Mouse (Mus musculus): ENCODE data around the gene Comtd1. TPM values are rescaled to one million over a fixed set of nuclear protein-coding genes. Genes with fewer than 3 reads are reported as not detected.
A peak's percentile ranks its signal among the peaks of the same experiment; 100 is the strongest.

Gene Comtd1
- 47.4 and 47.6 TPM in 2 replicates for polyA plus RNA-seq (2014; fragmentation: Nextera tagmentation; extraction: Ambion mirVana)

GRCm38 (mm10) chr14:21848166-21849154 is at the start of gene Comtd1:
Gene Comtd1 (minus strand): TSS chr14:21848977.
- peak; percentile 91 for ATAC-seq (replicated peaks; ENCODE audit: low FRiP score, low TSS enrichment, low read depth)
- Histone ChIP-seq H3K4me3 (ENCODE audit: low read depth, low read length) (peak within 1 kb of the TSS; percentile 56), H3K4me1 (replicated peaks; ENCODE audit: control insufficient read depth, insufficient read depth, low read length) (peaks cover 14% of the 10 kb centered on the region; the same call in 1 of the 2 replicates), H3K4me2 (ENCODE audit: low read length) (peak within 1 kb of the TSS; percentile 100), H3K36me3 (ENCODE audit: control insufficient read depth, insufficient read depth, low read length) (peaks cover 34% of the 10 kb centered on the region), H3K27me3 (replicated peaks; ENCODE audit: control insufficient read depth, insufficient read depth, low read length) (no peaks in the 10 kb centered on the region), H3K9me3 (ENCODE audit: control insufficient read depth, low read length) (no peaks in the 10 kb centered on the region), H3K27ac (ENCODE audit: low read depth) (peak within 1 kb of the TSS; percentile 72), H3K9ac (ENCODE audit: low read length) (peak within 1 kb of the TSS; percentile 59)
- DNase-seq (ENCODE audit: low spot score) = peak; percentile 99
- WGBS = under 1% methylated on average over 51 of the region's 51 CpGs

GRCm38 (mm10) chr14:21892341-21892659 is 43.5 kb upstream of the Comtd1 start:
- ATAC-seq (replicated peaks; ENCODE audit: low FRiP score, low TSS enrichment, low read depth) (no peak), DNase-seq (ENCODE audit: low spot score) (no peak)
- no peaks in the 10 kb centered on the region for H3K36me3 ChIP-seq (ENCODE audit: control insufficient read depth, insufficient read depth, low read length)
- peak overlapping the region; percentile 74; the same call in 1 of the 2 replicates for H3K27ac ChIP-seq (ENCODE audit: low read depth)
- WGBS = 33% methylated on average over 6 of the region's 6 CpGs
- H3K4me1 ChIP-seq (replicated peaks; ENCODE audit: control insufficient read depth, insufficient read depth, low read length) = peaks cover 17% of the 10 kb centered on the region
- no peaks in the 10 kb centered on the region for H3K27me3 ChIP-seq (replicated peaks; ENCODE audit: control insufficient read depth, insufficient read depth, low read length)
- H3K4me2 ChIP-seq (ENCODE audit: low read length) = peak overlapping the region; percentile 30
- H3K4me3 ChIP-seq (ENCODE audit: low read depth, low read length) = no peak overlapping the region
- H3K9ac ChIP-seq (ENCODE audit: low read length) = no peak overlapping the region
- no peaks in the 10 kb centered on the region for H3K9me3 ChIP-seq (ENCODE audit: control insufficient read depth, low read length)

DNA sequence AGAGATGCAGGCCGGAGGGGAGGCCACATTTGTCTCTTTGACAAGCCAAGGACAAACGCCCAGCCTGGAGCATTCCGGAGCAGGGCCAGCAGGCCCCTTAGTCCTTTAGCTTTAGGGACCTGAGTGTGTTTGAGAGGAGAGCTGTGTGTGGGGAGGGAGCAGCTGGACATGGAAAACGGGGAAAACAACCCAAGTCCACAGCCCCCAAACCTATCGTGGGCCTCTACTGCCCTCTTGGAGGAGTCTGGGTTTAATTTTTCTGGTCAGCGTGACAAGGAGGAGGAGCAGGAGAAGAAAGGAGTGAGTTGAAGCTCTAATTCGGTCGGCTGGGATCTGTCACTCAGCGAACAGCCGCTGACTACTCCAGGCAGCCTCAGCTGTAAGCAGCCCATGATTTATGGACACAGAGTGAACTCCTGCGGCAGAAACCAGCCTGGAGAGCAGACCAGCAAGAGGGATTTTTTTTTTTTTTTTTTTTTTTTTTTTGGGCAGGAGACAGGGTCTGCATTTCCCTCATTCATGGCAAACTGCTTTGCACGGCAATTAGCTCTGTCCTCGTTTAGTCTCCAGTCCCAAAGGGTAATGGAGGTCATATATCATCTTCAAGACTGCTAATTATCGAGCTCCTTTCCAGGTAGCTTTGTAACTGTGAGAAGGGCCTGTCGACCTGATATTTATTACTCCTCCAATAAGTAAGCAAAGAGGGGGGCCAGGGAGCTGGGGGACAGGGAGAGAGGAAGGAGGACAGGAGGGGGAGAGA is 43.0 kb upstream of the Comtd1 start:
- Histone ChIP-seq H3K27ac (ENCODE audit: low read depth) (peak overlapping the region; percentile 74), H3K27me3 (replicated peaks; ENCODE audit: control insufficient read depth, insufficient read depth, low read length) (no peaks in the 10 kb centered on the region), H3K4me2 (ENCODE audit: low read length) (peak overlapping the region; percentile 30), H3K4me3 (ENCODE audit: low read depth, low read length) (no peak overlapping the region), H3K4me1 (replicated peaks; ENCODE audit: control insufficient read depth, insufficient read depth, low read length) (peaks cover 17% of the 10 kb centered on the region), H3K36me3 (ENCODE audit: control insufficient read depth, insufficient read depth, low read length) (no peaks in the 10 kb centered on the region), H3K9me3 (ENCODE audit: control insufficient read depth, low read length) (no peaks in the 10 kb centered on the region), H3K9ac (ENCODE audit: low read length) (no peak overlapping the region)
- DNase-seq (ENCODE audit: low spot score) = peak; percentile 67
- 4% methylated on average over 15 of the region's 15 CpGs for WGBS
- peak; percentile 77 for ATAC-seq (replicated peaks; ENCODE audit: low FRiP score, low TSS enrichment, low read depth)

DNA sequence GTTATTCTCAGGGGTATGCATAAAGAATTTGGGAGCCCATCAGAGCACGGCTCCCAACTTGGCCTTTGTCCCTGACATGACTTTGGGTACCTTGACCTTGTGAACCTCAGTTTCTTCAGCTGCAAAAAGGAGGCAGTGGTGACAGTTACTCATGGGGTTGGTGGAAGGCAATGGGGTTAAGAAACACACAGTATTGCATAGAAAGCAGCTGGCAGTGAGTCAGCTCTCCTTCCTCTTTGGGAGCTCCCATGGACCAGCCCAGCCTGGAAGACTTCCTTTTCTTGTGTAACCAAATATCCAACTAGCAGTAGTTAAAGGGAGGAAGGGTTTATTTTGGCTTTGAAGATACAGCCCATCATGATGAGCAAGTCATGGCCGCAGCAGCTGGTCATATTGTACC is 41.7 kb upstream of the Comtd1 start:
- WGBS = 75% methylated on average over 2 of the region's 2 CpGs
- Histone ChIP-seq H3K27ac (ENCODE audit: low read depth) (no peak overlapping the region), H3K27me3 (replicated peaks; ENCODE audit: control insufficient read depth, insufficient read depth, low read length) (no peaks in the 10 kb centered on the region), H3K9me3 (ENCODE audit: control insufficient read depth, low read length) (no peaks in the 10 kb centered on the region), H3K9ac (ENCODE audit: low read length) (no peak overlapping the region), H3K36me3 (ENCODE audit: control insufficient read depth, insufficient read depth, low read length) (no peaks in the 10 kb centered on the region), H3K4me2 (ENCODE audit: low read length) (no peak overlapping the region), H3K4me1 (replicated peaks; ENCODE audit: control insufficient read depth, insufficient read depth, low read length) (peaks cover 17% of the 10 kb centered on the region), H3K4me3 (ENCODE audit: low read depth, low read length) (no peak overlapping the region)
- DNase-seq (ENCODE audit: low spot score) (no peak), ATAC-seq (replicated peaks; ENCODE audit: low FRiP score, low TSS enrichment, low read depth) (no peak)

DNA sequence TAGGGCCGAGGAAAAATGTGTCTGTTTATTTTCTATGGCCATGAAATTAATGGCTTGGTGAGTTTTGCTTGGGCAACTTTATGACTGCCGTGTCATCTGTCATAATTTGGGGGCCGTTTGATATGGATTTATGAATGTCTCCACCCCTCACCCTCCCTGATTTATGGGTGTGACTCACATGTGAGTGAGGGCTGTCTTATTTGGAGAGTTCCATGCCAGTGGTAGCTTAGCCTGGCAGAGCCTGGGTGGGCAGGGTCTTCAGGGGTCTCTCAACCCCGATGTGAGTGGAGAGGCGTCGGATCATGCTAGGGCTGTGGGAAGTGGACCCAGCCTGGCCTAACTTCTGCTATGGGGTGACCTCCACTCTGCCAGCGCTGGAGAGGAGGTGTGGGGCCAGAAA is 18.0 kb upstream of the Comtd1 start:
- no peak for ATAC-seq (replicated peaks; ENCODE audit: low FRiP score, low TSS enrichment, low read depth)
- WGBS = 71% methylated on average over 7 of the region's 7 CpGs
- Histone ChIP-seq H3K36me3 (ENCODE audit: control insufficient read depth, insufficient read depth, low read length) (no peaks in the 10 kb centered on the region), H3K27ac (ENCODE audit: low read depth) (no peak overlapping the region), H3K4me2 (ENCODE audit: low read length) (no peak overlapping the region), H3K9me3 (ENCODE audit: control insufficient read depth, low read length) (no peaks in the 10 kb centered on the region), H3K9ac (ENCODE audit: low read length) (no peak overlapping the region), H3K4me1 (replicated peaks; ENCODE audit: control insufficient read depth, insufficient read depth, low read length) (no peaks in the 10 kb centered on the region), H3K4me3 (ENCODE audit: low read depth, low read length) (no peak overlapping the region), H3K27me3 (replicated peaks; ENCODE audit: control insufficient read depth, insufficient read depth, low read length) (no peaks in the 10 kb centered on the region)
- no peak for DNase-seq (ENCODE audit: low spot score)

- Histone ChIP-seq H3K36me3 (ENCODE audit: control insufficient read depth, insufficient read depth, low read length) (no peaks in the 10 kb centered on the region), H3K9me3 (ENCODE audit: control insufficient read depth, low read length) (no peaks in the 10 kb centered on the region), H3K27me3 (replicated peaks; ENCODE audit: control insufficient read depth, insufficient read depth, low read length) (no peaks in the 10 kb centered on the region), H3K9ac (ENCODE audit: low read length) (no peak overlapping the region), H3K27ac (ENCODE audit: low read depth) (0 out of 2 replicates have a peak overlapping the region, but pooled peaks have one; percentile 1), H3K4me1 (replicated peaks; ENCODE audit: control insufficient read depth, insufficient read depth, low read length) (no peaks in the 10 kb centered on the region), H3K4me2 (ENCODE audit: low read length) (no peak overlapping the region), H3K4me3 (ENCODE audit: low read depth, low read length) (no peak overlapping the region)
- WGBS = 31% methylated on average over 7 of the region's 7 CpGs
- DNase-seq (ENCODE audit: low spot score) = no peak
- ATAC-seq (replicated peaks; ENCODE audit: low FRiP score, low TSS enrichment, low read depth) = no peak
These were observed 17.5 kb upstream of the Comtd1 start for GRCm38 (mm10) chr14:21866291-21866690.

GRCm38 (mm10) chr14:21856886-21857285 is 8.1 kb upstream of the Comtd1 start:
- DNase-seq (ENCODE audit: low spot score) = peak; percentile 33
- Histone ChIP-seq H3K27me3 (replicated peaks; ENCODE audit: control insufficient read depth, insufficient read depth, low read length) (no peaks in the 10 kb centered on the region), H3K4me1 (replicated peaks; ENCODE audit: control insufficient read depth, insufficient read depth, low read length) (peaks cover 15% of the 10 kb centered on the region; the same call in 1 of the 2 replicates), H3K9ac (ENCODE audit: low read length) (no peak overlapping the region), H3K9me3 (ENCODE audit: control insufficient read depth, low read length) (no peaks in the 10 kb centered on the region), H3K4me3 (ENCODE audit: low read depth, low read length) (no peak overlapping the region), H3K4me2 (ENCODE audit: low read length) (no peak overlapping the region), H3K36me3 (ENCODE audit: control insufficient read depth, insufficient read depth, low read length) (no peaks in the 10 kb centered on the region), H3K27ac (ENCODE audit: low read depth) (no peak overlapping the region)
- WGBS = 85% methylated on average over 14 of the region's 14 CpGs
- ATAC-seq (replicated peaks; ENCODE audit: low FRiP score, low TSS enrichment, low read depth) = no peak

DNA sequence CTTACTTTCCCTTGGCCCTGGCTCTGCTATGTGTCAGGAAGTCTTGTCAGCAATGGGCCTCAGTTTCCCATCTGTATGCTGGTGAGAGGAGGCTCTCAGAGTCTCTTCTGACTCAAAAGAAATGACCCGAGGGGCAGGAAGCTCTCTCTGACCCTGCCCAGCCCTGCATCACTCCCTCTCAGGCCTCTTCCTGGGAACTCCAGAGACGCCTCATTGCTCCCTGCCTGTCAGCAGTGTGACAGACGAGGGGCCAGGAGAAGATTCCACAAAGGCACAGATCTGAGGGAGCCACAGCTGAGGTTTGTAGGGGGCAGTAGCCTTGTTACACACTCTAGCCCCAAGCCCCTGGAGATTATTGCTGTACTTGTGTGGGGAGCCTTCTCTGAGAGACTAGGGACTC is 7.2 kb upstream of the Comtd1 start:
- H3K9ac ChIP-seq (ENCODE audit: low read length) = no peak overlapping the region
- WGBS = 43% methylated on average over 3 of the region's 3 CpGs
- peak; percentile 48 for DNase-seq (ENCODE audit: low spot score)
- H3K27me3 ChIP-seq (replicated peaks; ENCODE audit: control insufficient read depth, insufficient read depth, low read length) = no peaks in the 10 kb centered on the region
- no peak overlapping the region for H3K4me2 ChIP-seq (ENCODE audit: low read length)
- no peak overlapping the region for H3K4me3 ChIP-seq (ENCODE audit: low read depth, low read length)
- no peak overlapping the region for H3K27ac ChIP-seq (ENCODE audit: low read depth)
- no peaks in the 10 kb centered on the region for H3K9me3 ChIP-seq (ENCODE audit: control insufficient read depth, low read length)
- no peak for ATAC-seq (replicated peaks; ENCODE audit: low FRiP score, low TSS enrichment, low read depth)
- H3K4me1 ChIP-seq (replicated peaks; ENCODE audit: control insufficient read depth, insufficient read depth, low read length) = peaks cover 15% of the 10 kb centered on the region; the same call in 1 of the 2 replicates
- no peaks in the 10 kb centered on the region for H3K36me3 ChIP-seq (ENCODE audit: control insufficient read depth, insufficient read depth, low read length)

All from intestine, embryonic 14.5 days (tissue).